Mouse (Mus musculus): ENCODE results near the gene Tmem236.

Gene Tmem236

DNA sequence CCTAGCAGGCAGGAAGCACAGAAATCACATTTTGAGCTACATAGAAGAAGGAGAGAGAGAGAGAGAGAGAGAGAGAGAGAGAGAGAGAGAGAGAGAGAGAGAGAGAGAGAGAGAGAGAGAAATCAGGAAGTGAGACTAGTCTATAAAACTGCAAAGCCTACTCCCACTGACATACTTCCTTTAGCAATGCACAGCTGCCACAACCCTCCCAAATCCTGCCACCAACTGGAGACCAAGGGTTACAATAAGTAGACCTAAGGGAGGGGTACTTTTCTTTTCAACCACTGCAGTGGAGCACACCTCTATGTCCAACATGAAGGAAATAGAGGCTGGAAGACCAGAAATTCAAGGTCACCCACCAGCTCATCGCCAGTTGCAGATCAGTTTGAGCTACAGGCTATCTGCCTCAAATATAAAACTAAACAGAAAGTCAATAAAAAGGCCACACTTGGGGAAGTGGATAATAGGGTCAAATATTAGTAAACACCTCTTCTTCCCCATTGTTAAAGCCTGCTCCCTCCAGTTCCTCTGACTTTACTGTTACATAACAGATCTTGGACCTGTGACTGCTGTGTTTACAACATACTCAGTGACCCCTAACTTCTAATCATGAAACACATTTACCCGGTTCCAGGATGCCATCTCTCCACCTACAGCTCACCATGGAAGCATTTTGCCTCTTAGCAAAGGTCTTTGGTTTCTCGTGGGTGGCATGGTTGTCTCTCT, 75.7 kb downstream of the Tmem236 start:
- no peak for DNase-seq (ENCODE audit: low read depth, low spot score)

DNA sequence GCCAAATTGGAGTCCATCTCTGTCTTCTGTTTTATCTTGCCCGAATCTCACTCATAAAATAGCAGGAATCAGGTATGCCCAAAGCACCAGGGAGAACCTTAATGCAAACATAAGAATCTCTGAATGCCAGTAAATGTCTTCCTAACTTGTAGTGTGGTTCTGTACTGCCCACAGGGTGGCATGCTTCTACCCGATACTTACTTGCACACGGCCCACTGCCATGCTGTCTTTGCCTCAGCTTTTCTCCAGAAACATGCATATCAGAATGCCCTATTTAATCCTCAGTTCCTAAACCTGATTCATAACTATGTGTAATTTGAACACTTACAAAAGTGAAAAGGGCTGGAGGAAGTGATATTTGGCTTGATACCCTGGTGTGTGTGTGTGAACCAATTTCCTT, 77.6 kb downstream of the Tmem236 start:
- no peak for DNase-seq (ENCODE audit: low read depth, low spot score)

DNA sequence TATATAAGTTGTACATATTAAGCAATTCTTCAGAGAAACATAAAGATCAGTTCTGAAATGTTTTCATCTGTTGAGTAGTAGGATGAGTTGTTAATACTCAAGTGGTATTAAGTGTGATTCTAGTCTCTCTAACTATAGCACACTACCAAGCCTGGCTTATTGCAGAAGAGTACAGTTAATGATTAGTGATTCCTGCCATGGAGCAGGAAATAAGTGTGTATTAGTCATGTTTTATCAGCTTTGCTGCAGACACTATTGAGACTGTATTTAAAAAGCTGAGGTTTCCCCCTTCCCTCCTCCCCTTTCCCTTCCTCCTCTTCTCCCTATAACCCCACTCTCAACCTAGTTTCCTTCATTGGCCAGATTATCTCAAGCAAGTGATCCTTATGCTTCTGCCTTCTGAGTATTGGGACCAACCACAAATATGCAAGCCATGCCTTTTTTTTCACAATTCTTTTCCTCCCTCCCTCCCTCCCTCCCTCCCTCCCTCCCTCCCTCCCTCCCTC, 84.1 kb downstream of the Tmem236 start:
- DNase-seq (ENCODE audit: low read depth, low spot score), result no peak

DNA sequence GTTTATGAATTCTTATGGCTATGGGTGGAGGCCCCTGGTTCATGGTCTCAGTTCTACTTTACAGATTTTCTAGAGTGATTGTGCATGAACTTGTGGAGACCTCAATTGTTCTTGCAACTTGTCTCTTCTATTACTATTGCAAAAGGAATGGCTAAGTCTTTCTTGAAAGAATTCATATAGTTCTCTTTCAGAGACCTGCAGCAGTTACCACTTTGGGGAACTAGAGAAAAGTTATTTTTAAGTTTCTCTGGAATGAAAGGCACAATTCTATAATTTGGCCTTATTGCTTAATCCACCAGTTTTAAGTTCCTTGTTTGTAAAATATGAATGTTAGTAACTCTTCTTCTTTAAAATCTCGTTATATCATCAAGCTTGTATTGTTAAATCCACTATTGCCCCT, 87.8 kb downstream of the Tmem236 start:
- DNase-seq (ENCODE audit: low read depth, low spot score), result no peak

DNA sequence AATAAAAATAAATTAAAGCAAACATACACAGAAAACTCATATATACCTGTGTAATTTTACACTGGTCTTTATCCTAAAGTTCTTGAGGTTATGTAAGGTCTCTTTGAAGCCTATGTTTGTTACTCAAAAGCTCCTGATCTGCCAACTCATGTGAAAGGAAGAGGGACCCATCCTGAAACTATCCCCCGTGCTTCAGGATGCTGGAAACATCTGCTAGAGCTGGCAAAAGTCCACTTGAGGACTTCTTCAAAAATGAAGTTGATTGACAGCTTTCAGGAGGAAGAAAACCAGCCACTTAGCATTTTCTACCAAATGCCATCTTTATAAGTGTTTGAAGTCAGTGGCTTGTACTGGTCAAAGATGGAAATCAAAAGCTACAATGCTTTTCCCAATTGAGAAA, 94.8 kb downstream of the Tmem236 start:
- DNase-seq (ENCODE audit: low read depth, low spot score), result no peak

Data from WW6 (cell line).